Mouse (Mus musculus) gastrocnemius, postnatal 14 days (tissue): ENCODE measurements around the gene Rab7. TPM values are rescaled to one million over a fixed set of nuclear protein-coding genes. Genes with fewer than 3 reads are reported as not detected.
"Not testable (repeated sequence)": the region's sequence is repeated elsewhere in the genome, so short reads cannot be mapped to it uniquely, and the experiment has no call there.

Source experiments
- DNase-seq: peaks from one replicate; pipeline ENCODE4 v3.0.0; 2021; ENCODE audit warnings: mixed read lengths
- intact Hi-C: fragments of 180-260 bp; cut with DNase I; formaldehyde crosslinking; loops from one replicate; pipeline ENCODE4 v1.15.1; 2025; ENCODE audit warnings: low total_unique reads
- microRNA-seq, 2 experiments: library from miRNA; unstranded; fragments of <30 nt; microRNA quantifications; one replicate each; pipeline ENCODE4 v1.2.0; 2021
- total RNA-seq, 2 experiments: library from RNA; stranded (reverse); gene quantifications; 2 replicates each; pipeline ENCODE4 v1.2.3; 2021

Gene Rab7
- total RNA-seq, 2 experiments from 2014 or later, result 208 to 236 TPM

DNA sequence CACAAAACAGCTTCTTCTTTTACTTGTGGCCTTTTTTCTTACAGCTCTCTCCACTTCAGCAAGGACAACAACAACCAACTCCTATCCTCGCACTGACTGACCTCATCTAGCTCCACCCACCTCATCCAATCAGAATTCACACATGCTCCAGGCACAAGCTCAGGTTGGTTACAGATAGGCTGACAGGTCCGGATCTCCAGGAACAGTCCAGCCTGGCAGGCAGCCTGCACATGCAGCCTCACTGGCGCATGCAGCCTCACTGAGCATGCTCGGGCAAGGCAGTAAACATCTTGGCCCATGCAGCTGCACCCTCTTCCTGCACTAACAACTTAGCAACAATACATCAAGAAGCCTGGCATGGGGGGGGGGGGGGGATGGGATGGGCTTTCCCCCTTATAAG lies 82.6 kb downstream of the Rab7 start:
- DNase-seq, intact Hi-C loops: not testable (repeated sequence)

Small RNA genes within 50 kb of the gene (microRNA-seq; reads per million reads assigned to microRNA genes)
- gene Gm47286, result 0 to 1.6 reads per million in 2 experiments

Other genes starting within 250 kb of the Rab7 start
- gene Rab43, start 233.1 kb downstream of the Rab7 start, total RNA-seq, result 10 to 100 TPM in 1 of 2 experiments, 1 to 10 TPM in 1; 7.9 to 13.2 TPM
- 1 to 10 TPM in 1 of 2 experiments, under 1 TPM in 1; 0.89 to 1.5 TPM for gene Gm45140, start 209.5 kb downstream of the Rab7 start, total RNA-seq
- gene Isy1, start 206.5 kb downstream of the Rab7 start, total RNA-seq, result 10 to 100 TPM; 18.2 to 18.6 TPM
- 100 to 1,000 TPM; 452 to 474 TPM for gene Cnbp, start 194.2 kb downstream of the Rab7 start, total RNA-seq
- gene Copg1, start 157.5 kb downstream of the Rab7 start, total RNA-seq, result 10 to 100 TPM; 39.1 to 44.7 TPM
- 1 to 10 TPM; 7.3 to 7.7 TPM for gene Hmces, start 131.3 kb downstream of the Rab7 start, total RNA-seq
- gene H1fx, start 63.6 kb downstream of the Rab7 start, total RNA-seq, result 1 to 10 TPM; 7.4 to 7.8 TPM
- 10 to 100 TPM; 65.9 to 75.8 TPM for gene Rpn1, start 39.2 kb upstream of the Rab7 start, total RNA-seq
- 1 to 10 TPM; 5.4 to 7.4 TPM for gene Gata2, start 148.6 kb upstream of the Rab7 start, total RNA-seq
- not detected for gene Dnajb8, start 177.0 kb upstream of the Rab7 start, total RNA-seq